Mouse (Mus musculus) limb, embryonic 15.5 days (tissue): Measurements from ENCODE around the gene Cpne5. TPM values are rescaled to one million over a fixed set of nuclear protein-coding genes. Genes with fewer than 3 reads are reported as not detected.

ENCODE experiments used
- ATAC-seq: fragments of 200-750 bp; cut with Nextera tagmentation; 2 replicates; pipeline ENCODE4 v1.8.0; 2017; ENCODE audit warnings: low read depth, moderate TSS enrichment; ENCODE audit not compliant: insufficient number of reproducible peaks, low FRiP score, low TSS enrichment
- H3K27ac ChIP-seq: fragments of 300-500 bp; sonication (generic); 2 replicates; pipeline ENCODE4 v1.5.1; 2015; ENCODE audit warnings: moderate library complexity, mild to moderate bottlenecking, inconsistent platforms
- H3K27me3 ChIP-seq: fragments of 300-500 bp; sonication (generic); 2 replicates; pipeline ENCODE4 v1.6.1; 2015; ENCODE audit warnings: inconsistent platforms
- H3K36me3 ChIP-seq: fragments of 300-500 bp; sonication (generic); 2 replicates; pipeline ENCODE4 v1.6.1; 2015; ENCODE audit warnings: inconsistent platforms
- H3K4me1 ChIP-seq: fragments of 300-500 bp; sonication (generic); 2 replicates; pipeline ENCODE4 v1.6.1; 2015; ENCODE audit warnings: inconsistent platforms
- H3K4me2 ChIP-seq: fragments of 300-500 bp; sonication (generic); 2 replicates; pipeline ENCODE4 v1.6.1; 2015; ENCODE audit warnings: mild to moderate bottlenecking, inconsistent platforms
- H3K4me3 ChIP-seq: fragments of 300-500 bp; sonication (generic); 2 replicates; pipeline ENCODE4 v1.5.1; 2015; ENCODE audit warnings: mild to moderate bottlenecking, inconsistent platforms
- H3K9ac ChIP-seq: fragments of 300-500 bp; sonication (generic); 2 replicates; pipeline ENCODE4 v1.6.1; 2015; ENCODE audit warnings: inconsistent platforms
- H3K9me3 ChIP-seq: fragments of 300-500 bp; sonication (generic); 2 replicates; pipeline ENCODE4 v1.6.1; 2016; ENCODE audit warnings: inconsistent platforms
- WGBS: fragments of 180-500 bp; shearing (Covaris S2); methylation state at CpG from one replicate; pipeline ENCODE4 v1.1.7; 2015; 5-methylcytosine and 5-hydroxymethylcytosine counted together
- polyA plus RNA-seq: library from polyadenylated mRNA; unstranded; fragments of >200 nt; fragmentation: Nextera tagmentation; extraction: Ambion mirVana; gene quantifications from 2 replicates; pipeline ENCODE4 v1.2.1, GENCODE M21; 2015

Gene Cpne5
- polyA plus RNA-seq, 1 experiment from 2014 or later: 15.4 TPM

- Histone ChIP-seq H3K27me3 (peaks cover 2% of the 10 kb centered on the region; the same call in 1 of the 2 replicates), H3K9ac (no peak overlapping the region), H3K4me1 (peaks cover 10% of the 10 kb centered on the region; the same call in 1 of the 2 replicates), H3K36me3 (no peaks in the 10 kb centered on the region), H3K27ac (no peak overlapping the region), H3K4me2 (no peak overlapping the region), H3K4me3 (no peak overlapping the region), H3K9me3 (no peaks in the 10 kb centered on the region)
- ATAC-seq: no peak
- WGBS: 58% methylated on average over 10 of the region's 10 CpGs
These were observed 6.9 kb downstream of the Cpne5 start for GRCm38 (mm10) chr17:29231109-29231508.

GRCm38 (mm10) chr17:29220631-29221030, 17.3 kb downstream of the Cpne5 start:
- no peak for ATAC-seq
- Histone ChIP-seq H3K36me3 (no peaks in the 10 kb centered on the region), H3K4me3 (no peak overlapping the region), H3K4me2 (no peak overlapping the region), H3K9ac (no peak overlapping the region), H3K27me3 (no peaks in the 10 kb centered on the region), H3K27ac (no peak overlapping the region), H3K9me3 (no peaks in the 10 kb centered on the region), H3K4me1 (no peaks in the 10 kb centered on the region)
- WGBS: 55% methylated on average over 14 of the region's 14 CpGs

GRCm38 (mm10) chr17:29218017-29218416, 19.9 kb downstream of the Cpne5 start:
- H3K9me3 ChIP-seq: no peaks in the 10 kb centered on the region
- no peak overlapping the region for H3K4me3 ChIP-seq
- H3K4me2 ChIP-seq: no peak overlapping the region
- H3K27ac ChIP-seq: no peak overlapping the region
- peak; percentile 43; the same call in 1 of the 2 replicates for ATAC-seq
- H3K4me1 ChIP-seq: peaks cover 9% of the 10 kb centered on the region
- H3K27me3 ChIP-seq: no peaks in the 10 kb centered on the region
- 41% methylated on average over 5 of the region's 5 CpGs for WGBS
- no peak overlapping the region for H3K9ac ChIP-seq
- no peaks in the 10 kb centered on the region for H3K36me3 ChIP-seq

GRCm38 (mm10) chr17:29216078-29216477, 21.9 kb downstream of the Cpne5 start:
- no peak for ATAC-seq
- 48% methylated on average over 7 of the region's 7 CpGs for WGBS
- no peaks in the 10 kb centered on the region for H3K9me3 ChIP-seq
- peaks cover 12% of the 10 kb centered on the region for H3K4me1 ChIP-seq
- no peak overlapping the region for H3K9ac ChIP-seq
- H3K27me3 ChIP-seq: no peaks in the 10 kb centered on the region
- no peak overlapping the region for H3K4me2 ChIP-seq
- H3K4me3 ChIP-seq: no peak overlapping the region
- no peaks in the 10 kb centered on the region for H3K36me3 ChIP-seq
- H3K27ac ChIP-seq: no peak overlapping the region

- Histone ChIP-seq H3K27ac (no peak overlapping the region), H3K9me3 (no peaks in the 10 kb centered on the region), H3K4me3 (no peak overlapping the region), H3K4me1 (peaks cover 12% of the 10 kb centered on the region), H3K36me3 (no peaks in the 10 kb centered on the region), H3K9ac (no peak overlapping the region), H3K4me2 (no peak overlapping the region), H3K27me3 (no peaks in the 10 kb centered on the region)
- WGBS: 57% methylated on average over 10 of the region's 10 CpGs
- no peak for ATAC-seq
These were observed 23.3 kb downstream of the Cpne5 start for GRCm38 (mm10) chr17:29214655-29215054.

- H3K9ac ChIP-seq: no peak overlapping the region
- WGBS: 76% methylated on average over 4 of the region's 4 CpGs
- no peaks in the 10 kb centered on the region for H3K9me3 ChIP-seq
- H3K36me3 ChIP-seq: no peaks in the 10 kb centered on the region
- H3K27me3 ChIP-seq: no peaks in the 10 kb centered on the region
- H3K4me1 ChIP-seq: peaks cover 12% of the 10 kb centered on the region
- ATAC-seq: no peak
- H3K4me2 ChIP-seq: no peak overlapping the region
- no peak overlapping the region for H3K27ac ChIP-seq
- no peak overlapping the region for H3K4me3 ChIP-seq
These were observed 23.8 kb downstream of the Cpne5 start for GRCm38 (mm10) chr17:29214193-29214456.

GRCm38 (mm10) chr17:29213381-29214192, 24.4 kb downstream of the Cpne5 start:
- no peaks in the 10 kb centered on the region for H3K36me3 ChIP-seq
- H3K9ac ChIP-seq: no peak overlapping the region
- H3K9me3 ChIP-seq: no peaks in the 10 kb centered on the region
- 15% methylated on average over 12 of the region's 12 CpGs for WGBS
- H3K27me3 ChIP-seq: no peaks in the 10 kb centered on the region
- no peak overlapping the region for H3K4me2 ChIP-seq
- H3K27ac ChIP-seq: no peak overlapping the region
- H3K4me1 ChIP-seq: peaks cover 12% of the 10 kb centered on the region
- H3K4me3 ChIP-seq: no peak overlapping the region
- ATAC-seq: no peak

- H3K4me2 ChIP-seq: no peak overlapping the region
- H3K4me3 ChIP-seq: no peak overlapping the region
- H3K4me1 ChIP-seq: peaks cover 12% of the 10 kb centered on the region
- no peak for ATAC-seq
- no peaks in the 10 kb centered on the region for H3K36me3 ChIP-seq
- H3K9ac ChIP-seq: no peak overlapping the region
- H3K27ac ChIP-seq: no peak overlapping the region
- H3K27me3 ChIP-seq: no peaks in the 10 kb centered on the region
- H3K9me3 ChIP-seq: no peaks in the 10 kb centered on the region
- WGBS: 47% methylated on average over 7 of the region's 7 CpGs
These were observed 26.1 kb downstream of the Cpne5 start for GRCm38 (mm10) chr17:29211836-29212235.

- WGBS: 95% methylated on average over 3 of the region's 3 CpGs
- H3K36me3 ChIP-seq: no peaks in the 10 kb centered on the region
- H3K9me3 ChIP-seq: no peaks in the 10 kb centered on the region
- no peak overlapping the region for H3K27ac ChIP-seq
- no peak overlapping the region for H3K4me2 ChIP-seq
- no peaks in the 10 kb centered on the region for H3K27me3 ChIP-seq
- H3K9ac ChIP-seq: no peak overlapping the region
- H3K4me3 ChIP-seq: no peak overlapping the region
- peaks cover 12% of the 10 kb centered on the region for H3K4me1 ChIP-seq
- ATAC-seq: no peak
These were observed 27.9 kb downstream of the Cpne5 start for GRCm38 (mm10) chr17:29210037-29210436.

- H3K4me1 ChIP-seq: no peaks in the 10 kb centered on the region
- H3K9me3 ChIP-seq: no peaks in the 10 kb centered on the region
- no peak overlapping the region for H3K9ac ChIP-seq
- H3K4me2 ChIP-seq: no peak overlapping the region
- no peaks in the 10 kb centered on the region for H3K36me3 ChIP-seq
- H3K27me3 ChIP-seq: no peaks in the 10 kb centered on the region
- ATAC-seq: no peak
- WGBS: 76% methylated on average over 7 of the region's 7 CpGs
- no peak overlapping the region for H3K4me3 ChIP-seq
- H3K27ac ChIP-seq: no peak overlapping the region
These were observed 31.9 kb downstream of the Cpne5 start for GRCm38 (mm10) chr17:29206052-29206451.

GRCm38 (mm10) chr17:29202604-29203003, 35.4 kb downstream of the Cpne5 start:
- H3K4me2 ChIP-seq: no peak overlapping the region
- peaks cover 9% of the 10 kb centered on the region for H3K4me1 ChIP-seq
- H3K36me3 ChIP-seq: no peaks in the 10 kb centered on the region
- H3K4me3 ChIP-seq: no peak overlapping the region
- no peaks in the 10 kb centered on the region for H3K27me3 ChIP-seq
- 80% methylated on average over 6 of the region's 6 CpGs for WGBS
- ATAC-seq: no peak
- H3K9ac ChIP-seq: no peak overlapping the region
- no peaks in the 10 kb centered on the region for H3K9me3 ChIP-seq
- no peak overlapping the region for H3K27ac ChIP-seq

- H3K36me3 ChIP-seq: no peaks in the 10 kb centered on the region
- no peak for ATAC-seq
- WGBS: 28% methylated on average over 6 of the region's 7 CpGs
- no peak overlapping the region for H3K4me3 ChIP-seq
- peaks cover 9% of the 10 kb centered on the region for H3K4me1 ChIP-seq
- peak overlapping the region; percentile 63; the same call in 1 of the 2 replicates for H3K27ac ChIP-seq
- H3K4me2 ChIP-seq: no peak overlapping the region
- H3K9ac ChIP-seq: no peak overlapping the region
- H3K27me3 ChIP-seq: no peaks in the 10 kb centered on the region
- no peaks in the 10 kb centered on the region for H3K9me3 ChIP-seq
These were observed 38.1 kb downstream of the Cpne5 start for GRCm38 (mm10) chr17:29199821-29200220.
